Mouse (Mus musculus): ENCODE measurements at regions not wholly inside any gene's neighbourhood (a gene's known extent, or its start where the extent isn't known, plus 50 kb on each side); places are given as distances from the start of the nearest gene placed in this dataset.

GRCm38 (mm10) chr3:81563858-81564756 is 368.3 kb upstream of the Ctso start:
- WGBS, result 79% methylated on average over 7 of the region's 7 CpGs
- H3K27ac ChIP-seq (ENCODE audit: low read length), result no peak overlapping the region
- no peaks in the 10 kb centered on the region for H3K27me3 ChIP-seq (replicated peaks; ENCODE audit: control insufficient read depth, insufficient read depth, low read length)
- no peak overlapping the region for H3K9ac ChIP-seq (replicated peaks; ENCODE audit: low read depth, low read length)
- H3K4me3 ChIP-seq (replicated peaks; ENCODE audit: low read length), result no peak overlapping the region
- no peaks in the 10 kb centered on the region for H3K4me1 ChIP-seq (replicated peaks; ENCODE audit: control insufficient read depth, insufficient read depth, low read length)
- ATAC-seq, result no peak
- H3K36me3 ChIP-seq (ENCODE audit: control insufficient read depth, insufficient read depth), result no peaks in the 10 kb centered on the region
- no peak overlapping the region for H3K4me2 ChIP-seq (ENCODE audit: low read length)
- no peaks in the 10 kb centered on the region for H3K9me3 ChIP-seq (ENCODE audit: control insufficient read depth, low read length)

DNA sequence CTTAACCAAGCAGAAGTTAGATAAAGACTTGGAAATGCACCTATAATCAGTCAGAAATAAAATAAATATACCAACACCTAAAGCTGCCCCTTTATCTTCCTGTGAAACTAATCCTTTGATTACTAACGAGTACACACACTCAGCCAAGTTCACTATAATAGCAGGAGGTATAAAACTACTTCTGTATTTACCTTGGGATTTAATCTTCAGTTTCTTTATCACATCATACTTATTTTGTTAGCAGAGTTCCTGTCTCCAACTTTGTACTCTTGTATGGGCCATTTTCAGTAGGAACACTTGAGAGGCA is 367.7 kb upstream of the Ctso start:
- no peak overlapping the region for H3K4me3 ChIP-seq (replicated peaks; ENCODE audit: low read length)
- no peak overlapping the region for H3K9ac ChIP-seq (replicated peaks; ENCODE audit: low read depth, low read length)
- H3K36me3 ChIP-seq (ENCODE audit: control insufficient read depth, insufficient read depth), result no peaks in the 10 kb centered on the region
- H3K9me3 ChIP-seq (ENCODE audit: control insufficient read depth, low read length), result no peaks in the 10 kb centered on the region
- ATAC-seq, result no peak
- no peak overlapping the region for H3K27ac ChIP-seq (ENCODE audit: low read length)
- H3K4me2 ChIP-seq (ENCODE audit: low read length), result no peak overlapping the region
- H3K27me3 ChIP-seq (replicated peaks; ENCODE audit: control insufficient read depth, insufficient read depth, low read length), result no peaks in the 10 kb centered on the region
- H3K4me1 ChIP-seq (replicated peaks; ENCODE audit: control insufficient read depth, insufficient read depth, low read length), result no peaks in the 10 kb centered on the region
- WGBS, result 39% methylated on average over 1 of the region's 1 CpGs

- H3K4me3 ChIP-seq (replicated peaks; ENCODE audit: low read length), result no peak overlapping the region
- no peak for ATAC-seq
Measured at GRCm38 (mm10) chr3:81583387-81584027, 348.9 kb upstream of the Ctso start.

DNA sequence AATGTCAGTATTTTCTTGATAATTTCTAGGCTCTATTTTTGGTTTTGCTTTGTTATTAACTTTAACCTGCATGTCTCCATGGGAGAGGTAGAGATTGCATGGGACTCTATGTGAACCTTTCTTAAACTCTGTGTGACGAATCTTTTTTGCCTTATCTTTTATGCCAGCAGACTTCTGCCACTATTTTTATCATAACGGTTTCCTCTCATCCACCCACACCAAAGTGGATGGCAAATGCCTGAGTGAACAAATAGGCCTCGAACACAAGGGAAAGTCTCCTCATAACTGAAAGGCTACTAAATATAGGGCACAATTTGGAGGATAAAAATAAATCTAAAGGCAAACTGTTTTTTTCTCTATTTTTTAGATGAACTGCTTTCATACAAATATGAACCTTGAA is 343.3 kb upstream of the Ctso start:
- no peak overlapping the region for H3K9ac ChIP-seq (replicated peaks; ENCODE audit: low read depth, low read length)
- ATAC-seq, result no peak
- H3K27me3 ChIP-seq (replicated peaks; ENCODE audit: control insufficient read depth, insufficient read depth, low read length), result no peaks in the 10 kb centered on the region
- no peak overlapping the region for H3K27ac ChIP-seq (ENCODE audit: low read length)
- no peak overlapping the region for H3K4me3 ChIP-seq (replicated peaks; ENCODE audit: low read length)
- 88% methylated on average over 3 of the region's 3 CpGs for WGBS
- H3K4me1 ChIP-seq (replicated peaks; ENCODE audit: control insufficient read depth, insufficient read depth, low read length), result no peaks in the 10 kb centered on the region
- no peaks in the 10 kb centered on the region for H3K9me3 ChIP-seq (ENCODE audit: control insufficient read depth, low read length)
- no peaks in the 10 kb centered on the region for H3K36me3 ChIP-seq (ENCODE audit: control insufficient read depth, insufficient read depth)
- H3K4me2 ChIP-seq (ENCODE audit: low read length), result no peak overlapping the region

More at GRCm38 (mm10) chr3:81583387-81584027, 348.9 kb upstream of the Ctso start:
- 75% methylated on average over 7 of the region's 7 CpGs for WGBS
- H3K9ac ChIP-seq (replicated peaks; ENCODE audit: low read depth, low read length), result no peak overlapping the region
- no peaks in the 10 kb centered on the region for H3K9me3 ChIP-seq (ENCODE audit: control insufficient read depth, low read length)
- H3K36me3 ChIP-seq (ENCODE audit: control insufficient read depth, insufficient read depth), result no peaks in the 10 kb centered on the region
- no peak overlapping the region for H3K4me2 ChIP-seq (ENCODE audit: low read length)
- H3K27ac ChIP-seq (ENCODE audit: low read length), result no peak overlapping the region
- H3K4me1 ChIP-seq (replicated peaks; ENCODE audit: control insufficient read depth, insufficient read depth, low read length), result no peaks in the 10 kb centered on the region
- no peaks in the 10 kb centered on the region for H3K27me3 ChIP-seq (replicated peaks; ENCODE audit: control insufficient read depth, insufficient read depth, low read length)

- 67% methylated on average over 2 of the region's 2 CpGs for WGBS
- Histone ChIP-seq H3K9me3 (ENCODE audit: control insufficient read depth, low read length) (no peaks in the 10 kb centered on the region), H3K4me1 (replicated peaks; ENCODE audit: control insufficient read depth, insufficient read depth, low read length) (no peaks in the 10 kb centered on the region), H3K4me3 (replicated peaks; ENCODE audit: low read length) (no peak overlapping the region), H3K4me2 (ENCODE audit: low read length) (no peak overlapping the region), H3K36me3 (ENCODE audit: control insufficient read depth, insufficient read depth) (no peaks in the 10 kb centered on the region), H3K9ac (replicated peaks; ENCODE audit: low read depth, low read length) (no peak overlapping the region), H3K27ac (ENCODE audit: low read length) (no peak overlapping the region), H3K27me3 (replicated peaks; ENCODE audit: control insufficient read depth, insufficient read depth, low read length) (no peaks in the 10 kb centered on the region)
- ATAC-seq, result no peak
Measured at GRCm38 (mm10) chr3:81629157-81629556, 303.2 kb upstream of the Ctso start.

DNA sequence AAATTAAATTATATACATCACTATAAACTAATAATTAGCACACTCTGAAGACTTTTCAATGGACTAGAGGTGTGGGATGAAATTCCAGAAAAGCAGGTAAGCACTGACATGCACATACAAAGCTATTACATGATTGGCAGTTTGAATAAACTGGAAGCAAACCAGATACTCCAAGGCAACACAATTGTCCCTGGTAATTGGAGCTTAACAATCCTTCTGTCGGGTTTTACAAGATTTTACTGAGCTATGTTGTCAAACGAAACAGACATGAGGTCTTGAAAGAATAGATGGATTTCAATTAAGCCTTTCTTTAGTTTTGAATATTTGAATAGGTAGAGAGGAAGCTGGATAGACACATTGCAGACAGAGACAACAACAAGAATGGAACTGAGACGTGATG is 273.9 kb upstream of the Ctso start:
- no peak for ATAC-seq
- Histone ChIP-seq H3K36me3 (ENCODE audit: control insufficient read depth, insufficient read depth) (no peaks in the 10 kb centered on the region), H3K27ac (ENCODE audit: low read length) (no peak overlapping the region), H3K4me3 (replicated peaks; ENCODE audit: low read length) (no peak overlapping the region), H3K4me2 (ENCODE audit: low read length) (no peak overlapping the region), H3K27me3 (replicated peaks; ENCODE audit: control insufficient read depth, insufficient read depth, low read length) (no peaks in the 10 kb centered on the region), H3K9ac (replicated peaks; ENCODE audit: low read depth, low read length) (no peak overlapping the region), H3K4me1 (replicated peaks; ENCODE audit: control insufficient read depth, insufficient read depth, low read length) (peaks cover 3% of the 10 kb centered on the region), H3K9me3 (ENCODE audit: control insufficient read depth, low read length) (no peaks in the 10 kb centered on the region)
- whole genome bisulfite sequencing, result 13% methylated on average over 3 of the region's 3 CpGs

DNA sequence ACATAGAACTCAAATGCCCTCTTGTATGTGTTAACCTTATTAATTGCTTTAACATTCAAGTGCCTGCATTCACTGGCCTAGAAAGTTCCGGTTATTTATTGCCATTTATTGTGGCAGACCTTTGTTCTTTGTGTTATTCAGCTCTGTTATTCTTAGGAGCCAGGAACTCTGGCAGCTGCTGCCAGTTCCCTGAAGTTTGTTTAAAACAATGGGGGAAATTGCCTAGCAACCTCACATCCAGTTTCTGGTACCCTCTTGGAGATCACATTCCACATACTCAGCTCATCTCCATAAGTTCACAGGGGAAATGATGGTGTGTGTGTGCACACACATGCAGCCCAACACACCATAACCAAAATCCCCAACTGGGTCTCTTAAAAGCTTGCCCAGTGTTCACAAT is 270.8 kb upstream of the Ctso start:
- Histone ChIP-seq H3K36me3 (ENCODE audit: control insufficient read depth, insufficient read depth) (no peaks in the 10 kb centered on the region), H3K4me2 (ENCODE audit: low read length) (no peak overlapping the region), H3K27ac (ENCODE audit: low read length) (no peak overlapping the region), H3K9ac (replicated peaks; ENCODE audit: low read depth, low read length) (no peak overlapping the region), H3K27me3 (replicated peaks; ENCODE audit: control insufficient read depth, insufficient read depth, low read length) (no peaks in the 10 kb centered on the region), H3K4me3 (replicated peaks; ENCODE audit: low read length) (no peak overlapping the region), H3K4me1 (replicated peaks; ENCODE audit: control insufficient read depth, insufficient read depth, low read length) (peaks cover 3% of the 10 kb centered on the region), H3K9me3 (ENCODE audit: control insufficient read depth, low read length) (no peaks in the 10 kb centered on the region)
- WGBS, result 7% methylated on average over 1 of the region's 1 CpGs
- ATAC-seq, result peak; percentile 75

- Histone ChIP-seq H3K4me3 (replicated peaks; ENCODE audit: low read length) (no peak overlapping the region), H3K27me3 (replicated peaks; ENCODE audit: control insufficient read depth, insufficient read depth, low read length) (no peaks in the 10 kb centered on the region), H3K4me1 (replicated peaks; ENCODE audit: control insufficient read depth, insufficient read depth, low read length) (peaks cover 3% of the 10 kb centered on the region), H3K9me3 (ENCODE audit: control insufficient read depth, low read length) (no peaks in the 10 kb centered on the region), H3K9ac (replicated peaks; ENCODE audit: low read depth, low read length) (no peak overlapping the region), H3K4me2 (ENCODE audit: low read length) (no peak overlapping the region), H3K36me3 (ENCODE audit: control insufficient read depth, insufficient read depth) (no peaks in the 10 kb centered on the region), H3K27ac (ENCODE audit: low read length) (no peak overlapping the region)
- 10% methylated on average over 2 of the region's 2 CpGs for WGBS
- no peak for ATAC-seq
Measured at GRCm38 (mm10) chr3:81666262-81666661, 266.1 kb upstream of the Ctso start.

DNA sequence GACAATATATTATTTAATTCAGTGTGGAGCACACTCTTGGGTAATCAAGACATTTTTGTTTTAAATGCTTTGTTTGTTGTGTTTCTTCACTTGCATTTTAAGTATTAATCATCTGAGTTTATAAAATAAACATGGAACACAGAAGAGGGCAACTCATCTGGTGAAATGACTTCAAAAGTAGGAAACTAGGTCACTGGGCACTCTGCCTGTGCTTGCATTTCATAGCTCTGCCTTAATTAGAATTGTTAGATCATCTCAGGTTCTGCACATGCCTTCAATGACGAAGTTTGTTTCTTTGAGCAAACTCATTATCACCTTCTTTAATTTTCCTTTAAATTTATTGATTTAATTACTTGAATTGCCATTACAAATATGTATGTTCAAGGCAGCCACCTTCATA is 255.8 kb upstream of the Ctso start:
- no peak overlapping the region for H3K4me2 ChIP-seq (ENCODE audit: low read length)
- 46% methylated on average over 1 of the region's 1 CpGs for WGBS
- H3K27me3 ChIP-seq (replicated peaks; ENCODE audit: control insufficient read depth, insufficient read depth, low read length), result no peaks in the 10 kb centered on the region
- no peak overlapping the region for H3K4me3 ChIP-seq (replicated peaks; ENCODE audit: low read length)
- no peak overlapping the region for H3K27ac ChIP-seq (ENCODE audit: low read length)
- ATAC-seq, result no peak
- H3K9me3 ChIP-seq (ENCODE audit: control insufficient read depth, low read length), result no peaks in the 10 kb centered on the region
- no peak overlapping the region for H3K9ac ChIP-seq (replicated peaks; ENCODE audit: low read depth, low read length)
- no peaks in the 10 kb centered on the region for H3K36me3 ChIP-seq (ENCODE audit: control insufficient read depth, insufficient read depth)
- no peaks in the 10 kb centered on the region for H3K4me1 ChIP-seq (replicated peaks; ENCODE audit: control insufficient read depth, insufficient read depth, low read length)

Measured in forebrain, embryonic 16.5 days (tissue).